25 mouse cellular contexts compared by ENCODE assay signal in genomic region chr17:5372951-5373350, GRCm38 (mm10). TPM values are rescaled to one million over a fixed set of nuclear protein-coding genes. Genes with fewer than 3 reads are reported as not detected.
DNase-seq lines count a peak whose midpoint lies in the region; ATAC-seq lines count a peak whose summit lies in the region.
"Had no signal": no experiment of that assay in that cellular context is flagged by ENCODE, and none has a peak within 500 bp of the region (broad histone marks: within the 10 kb centered on the region; RNA-seq: fewer than 3 reads in every experiment).

No protein-coding gene starts in this region.

- no peaks in the 10 kb centered on the region for H3K9me3 ChIP-seq in embryonic facial prominence, embryonic 14.5 days (ENCODE audit: control insufficient read depth, low read length)
- H3K9me3 ChIP-seq in embryonic facial prominence, embryonic 10.5 days = no peaks in the 10 kb centered on the region
- no peaks in the 10 kb centered on the region for H3K9me3 ChIP-seq in neural tube, embryonic 13.5 days
- H3K9me3 ChIP-seq: hindbrain, embryonic 12.5 days; limb, embryonic 15.5 days; lung, embryonic 15.5 days; midbrain, embryonic 13.5 days had no signal

- no peak overlapping the region for H3K9ac ChIP-seq in embryonic facial prominence, embryonic 14.5 days (ENCODE audit: low read depth, low read length)
- H3K9ac ChIP-seq in neural tube, embryonic 13.5 days = no peak overlapping the region
- H3K9ac ChIP-seq: hindbrain, embryonic 12.5 days; limb, embryonic 15.5 days; liver, embryonic 14.5 days; lung, embryonic 15.5 days; midbrain, embryonic 13.5 days had no signal

- no peaks in the 10 kb centered on the region for H3K36me3 ChIP-seq in embryonic facial prominence, embryonic 14.5 days (ENCODE audit: control insufficient read depth, insufficient read depth, low read length)
- no peaks in the 10 kb centered on the region for H3K36me3 ChIP-seq in embryonic facial prominence, embryonic 10.5 days (replicated peaks)
- H3K36me3 ChIP-seq in neural tube, embryonic 13.5 days = no peaks in the 10 kb centered on the region
- H3K36me3 ChIP-seq: hindbrain, embryonic 12.5 days; limb, embryonic 15.5 days; lung, embryonic 15.5 days; midbrain, embryonic 13.5 days had no signal

- 84% methylated on average over 8 of the region's 8 CpGs for WGBS in embryonic facial prominence, embryonic 14.5 days
- 84% methylated on average over 8 of the region's 8 CpGs for WGBS in embryonic facial prominence, embryonic 10.5 days
- WGBS in neural tube, embryonic 13.5 days = 68% methylated on average over 8 of the region's 8 CpGs

- ATAC-seq in embryonic facial prominence, embryonic 14.5 days (ENCODE audit: low read depth) = no peak; the same call in 1 of the 2 replicates
- ATAC-seq in neural tube, embryonic 13.5 days (ENCODE audit: low read depth) = no peak
- ATAC-seq: intestine, postnatal 0 days; midbrain, embryonic 13.5 days had no signal

- peaks cover 6% of the 10 kb centered on the region; the same call in 1 of the 2 replicates for H3K4me1 ChIP-seq in embryonic facial prominence, embryonic 14.5 days (ENCODE audit: control insufficient read depth, insufficient read depth, low read length)
- H3K4me1 ChIP-seq in embryonic facial prominence, embryonic 10.5 days = no peaks in the 10 kb centered on the region
- peaks cover 33% of the 10 kb centered on the region for H3K4me1 ChIP-seq in neural tube, embryonic 13.5 days (replicated peaks)
- H3K4me1 ChIP-seq: lung, embryonic 15.5 days had no signal

- peak; percentile 14 for DNase-seq in embryonic facial prominence, embryonic 14.5 days (ENCODE audit: low spot score)
- DNase-seq in embryonic facial prominence, embryonic 10.5 days (ENCODE audit: low spot score) = no peak
- DNase-seq in neural tube, embryonic 10.5 days (ENCODE audit: extremely low spot score, low spot score) = no peak
- DNase-seq in cerebellum, adult 9-11 months = peak; percentile 74
- DNase-seq in right cerebral cortex, postnatal 14 days = no peak
- no peak for DNase-seq in embryo, embryonic 10.5 days (ENCODE audit: low spot score)
- no peak for DNase-seq in adrenal gland, adult 8-10 months
- DNase-seq: adrenal gland, postnatal 14 days; gastrocnemius, postnatal 36 days; left cerebral cortex, postnatal 4 days; lung, postnatal 36 days; thymus, adult 2 months; thymus, postnatal 4 days had no signal

- no peaks in the 10 kb centered on the region for H3K27me3 ChIP-seq in embryonic facial prominence, embryonic 14.5 days (replicated peaks; ENCODE audit: control insufficient read depth, insufficient read depth, low read length)
- peaks cover 6% of the 10 kb centered on the region; the same call in 1 of the 2 replicates for H3K27me3 ChIP-seq in embryonic facial prominence, embryonic 10.5 days (replicated peaks; ENCODE audit: low read depth, poor library complexity, severe bottlenecking)
- H3K27me3 ChIP-seq in neural tube, embryonic 13.5 days = no peaks in the 10 kb centered on the region
- H3K27me3 ChIP-seq: hindbrain, embryonic 12.5 days; limb, embryonic 15.5 days; lung, embryonic 15.5 days; midbrain, embryonic 13.5 days had no signal

- no peak overlapping the region for H3K27ac ChIP-seq in embryonic facial prominence, embryonic 14.5 days (replicated peaks; ENCODE audit: low read depth, low read length)
- no peak overlapping the region for H3K27ac ChIP-seq in embryonic facial prominence, embryonic 10.5 days (replicated peaks)
- 0 out of 2 replicates have a peak overlapping the region, but pooled peaks have one; percentile 18 for H3K27ac ChIP-seq in neural tube, embryonic 13.5 days (replicated peaks)
- H3K27ac ChIP-seq: hindbrain, embryonic 12.5 days; limb, embryonic 15.5 days; liver, embryonic 14.5 days; lung, embryonic 15.5 days; midbrain, embryonic 13.5 days; stomach, postnatal 0 days had no signal

- H3K4me3 ChIP-seq in embryonic facial prominence, embryonic 14.5 days (ENCODE audit: low read depth, low read length) = no peak overlapping the region
- no peak overlapping the region for H3K4me3 ChIP-seq in embryonic facial prominence, embryonic 10.5 days
- H3K4me3 ChIP-seq in neural tube, embryonic 13.5 days = no peak overlapping the region
- H3K4me3 ChIP-seq: hindbrain, embryonic 12.5 days; limb, embryonic 15.5 days; lung, embryonic 15.5 days; megakaryocyte, embryonic 14.5 days; midbrain, embryonic 13.5 days had no signal

- H3K4me2 ChIP-seq in embryonic facial prominence, embryonic 14.5 days (ENCODE audit: low read depth, low read length) = no peak overlapping the region
- no peak overlapping the region for H3K4me2 ChIP-seq in neural tube, embryonic 13.5 days
- H3K4me2 ChIP-seq: hindbrain, embryonic 12.5 days; limb, embryonic 15.5 days; lung, embryonic 15.5 days; midbrain, embryonic 13.5 days had no signal

RNA-seq across cellular contexts. Expression of gene Ldhal6b, which starts 45.6 kb away (rescaled TPM):
- 0.15 TPM in 1 of 2 replicates, not detected in the other for polyA plus RNA-seq in embryonic facial prominence, embryonic 14.5 days (2014; fragmentation: Nextera tagmentation; extraction: Ambion mirVana)
- not detected in 2 replicates for polyA plus RNA-seq in embryonic facial prominence, embryonic 10.5 days (2016; fragmentation: Nextera tagmentation; extraction: Ambion mirVana)
- 0.13 TPM in 1 of 2 replicates, not detected in the other for polyA plus RNA-seq in neural tube, embryonic 13.5 days (2015; fragmentation: Nextera tagmentation; extraction: Ambion mirVana)
- total RNA-seq in adrenal gland, adult 8-10 months (2022) = 1 to 10 TPM in 3 of 4 experiments, under 1 TPM in 1; 0.73 to 3.9 (median 1.8) TPM
- polyA plus RNA-seq: heart, embryonic 14.5 days; hindbrain, embryonic 12.5 days; intestine, postnatal 0 days; kidney, embryonic 14.5 days; limb, embryonic 15.5 days; lung, embryonic 15.5 days; midbrain, embryonic 13.5 days; neural tube, embryonic 11.5 days; stomach, postnatal 0 days had no signal

Comparison
In these comparisons a context has a peak if more than half of its experiments do, and no peak if none do; other contexts are left out.
1. DNase-seq: peak in embryonic facial prominence, embryonic 14.5 days (single experiment) and cerebellum, adult 9-11 months (single experiment); none in embryonic facial prominence, embryonic 10.5 days (single experiment), neural tube, embryonic 10.5 days (single experiment), right cerebral cortex, postnatal 14 days (single experiment), embryo, embryonic 10.5 days (single experiment) and adrenal gland, adult 8-10 months (single experiment).